Mouse (Mus musculus) ES-CJ7 (cell line): ENCODE measurements around the gene Ubxn1.
A peak's percentile ranks its signal among the peaks of the same experiment; 100 is the strongest.
"Not testable (repeated sequence)": the region's sequence is repeated elsewhere in the genome, so short reads cannot be mapped to it uniquely, and the experiment has no call there.

Experiments used
- DNase-seq: peaks from one replicate; pipeline ENCODE4 v3.0.0; 2011; ENCODE audit warnings: low read depth, low spot score

The Ubxn1 gene

DNA sequence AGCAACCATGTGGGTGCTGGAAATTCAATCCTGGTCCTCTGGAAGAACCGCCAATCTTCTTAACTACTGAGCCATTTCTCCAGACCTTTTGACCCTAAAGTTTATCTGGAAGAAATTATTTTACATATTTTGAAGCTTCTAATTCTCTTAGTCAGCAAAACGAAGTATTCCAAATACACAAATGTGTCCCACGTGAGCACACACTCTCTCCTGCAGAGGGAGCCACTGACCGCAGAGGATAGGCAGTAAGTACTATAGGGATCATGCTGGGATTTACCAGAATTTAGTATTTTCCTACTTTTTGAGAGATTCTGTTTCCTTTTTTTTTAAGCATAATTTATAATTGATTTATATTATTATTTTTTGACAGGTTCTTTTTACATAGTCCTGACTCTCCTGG is 13.6 kb upstream of the Ubxn1 start:
- peak; percentile 75 for DNase-seq

DNA sequence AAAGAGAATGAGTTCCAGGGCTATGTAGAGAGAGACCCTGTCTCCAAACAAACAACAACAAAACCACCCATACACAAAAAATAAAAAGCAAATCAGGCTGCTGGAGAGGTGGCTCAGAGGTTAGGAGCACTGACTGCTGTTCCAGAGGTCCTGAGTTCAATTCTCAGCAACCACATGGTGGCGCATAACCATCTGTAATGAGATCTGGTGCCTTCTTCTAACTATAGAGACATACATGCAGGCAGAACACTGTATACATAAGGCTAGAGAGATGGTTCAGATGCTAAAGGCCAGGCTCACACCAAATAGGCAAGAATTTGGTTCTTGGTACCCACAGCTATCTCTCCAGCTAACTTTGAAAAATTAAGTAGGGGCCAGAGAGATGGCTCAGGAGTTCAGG is 12.3 kb upstream of the Ubxn1 start:
- DNase-seq: peak; percentile 48

DNA sequence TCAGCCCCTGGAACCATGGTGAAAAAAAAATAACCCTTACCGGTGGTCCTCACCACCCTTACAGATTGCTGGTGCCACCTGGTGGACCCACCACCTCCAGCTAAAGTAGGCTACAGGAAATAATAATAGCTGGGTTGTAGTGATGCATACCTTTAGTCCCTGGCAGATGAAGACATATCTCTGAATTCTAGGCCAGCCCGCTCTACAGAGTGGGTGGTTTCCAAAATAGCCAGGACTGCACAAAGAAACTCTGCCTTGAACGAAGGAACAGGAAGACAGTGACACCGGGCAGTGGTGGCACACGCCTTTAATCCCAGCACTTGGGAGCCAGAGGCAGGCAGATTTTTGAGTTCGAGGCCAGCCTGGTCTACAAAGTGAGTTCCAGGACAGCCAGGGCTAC is 7.0 kb upstream of the Ubxn1 start:
- DNase-seq: no peak

DNA sequence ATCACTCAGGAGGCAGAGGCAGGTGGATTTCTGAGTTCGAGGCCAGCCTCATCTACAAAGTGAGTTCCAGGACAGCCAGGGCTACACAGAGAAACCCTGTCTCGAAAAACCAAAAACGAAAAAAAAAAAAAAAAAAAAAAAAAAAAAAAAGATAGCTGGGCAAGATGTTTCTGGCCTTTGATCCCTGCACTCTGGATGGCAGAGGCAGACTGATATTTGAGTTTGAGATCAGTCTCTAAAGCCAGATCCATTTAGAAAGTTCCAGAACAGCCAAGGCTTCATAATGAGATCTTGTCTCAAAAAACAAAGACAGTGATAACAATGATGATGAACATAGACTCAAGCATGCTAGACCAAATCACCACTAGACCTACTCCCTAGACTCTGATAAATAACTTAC is 915 bp upstream of the Ubxn1 start:
- not testable (repeated sequence) for DNase-seq

DNA sequence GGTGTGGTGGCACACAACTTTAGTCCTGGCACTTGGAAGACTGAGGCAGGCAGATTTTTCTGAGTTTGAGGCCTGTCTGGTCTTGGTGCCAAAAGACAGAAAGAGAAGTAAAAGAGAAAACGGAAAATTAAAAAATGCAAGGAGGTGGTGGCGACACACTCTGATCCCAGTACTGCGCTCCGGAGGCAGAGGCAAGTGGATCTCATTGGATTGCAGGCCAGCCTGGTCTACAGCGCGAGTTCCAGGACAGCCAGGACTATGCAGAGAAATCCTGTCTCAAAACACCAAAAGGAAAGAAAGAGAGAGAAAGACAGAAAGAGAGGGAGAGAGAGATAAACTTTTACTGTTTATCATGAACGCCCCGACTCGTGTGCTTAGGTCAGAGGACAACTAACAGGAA is 458 bp upstream of the Ubxn1 start:
- no peak for DNase-seq

DNA sequence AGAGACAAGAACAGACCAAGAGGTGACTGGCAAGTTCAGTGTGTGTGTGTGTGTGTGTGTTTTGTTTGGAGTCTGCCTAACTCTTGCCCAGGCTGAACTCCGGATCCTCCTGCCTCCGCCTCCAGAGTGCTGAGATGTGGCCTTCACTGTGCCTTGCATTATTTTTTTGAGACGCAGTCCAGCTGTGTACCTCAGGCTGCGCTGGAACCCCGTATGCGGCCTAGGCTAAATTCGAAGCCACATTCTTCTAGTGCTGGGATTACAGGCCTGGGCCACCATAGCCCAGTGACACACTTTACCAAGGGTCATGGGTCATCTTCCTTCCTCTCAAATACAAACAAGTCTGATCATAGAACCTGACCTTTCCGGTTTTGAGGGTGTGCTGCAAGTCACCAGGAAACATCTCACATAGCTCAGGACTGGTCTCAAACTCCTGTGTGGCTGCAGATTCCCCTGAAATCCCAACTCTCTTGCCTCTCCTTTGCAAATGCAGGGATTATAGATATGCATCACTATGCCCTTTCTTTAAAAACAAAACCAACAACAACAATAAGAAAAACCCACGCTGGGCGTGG is 1.1 kb downstream of the Ubxn1 start:
- DNase-seq: peak; percentile 54

DNA sequence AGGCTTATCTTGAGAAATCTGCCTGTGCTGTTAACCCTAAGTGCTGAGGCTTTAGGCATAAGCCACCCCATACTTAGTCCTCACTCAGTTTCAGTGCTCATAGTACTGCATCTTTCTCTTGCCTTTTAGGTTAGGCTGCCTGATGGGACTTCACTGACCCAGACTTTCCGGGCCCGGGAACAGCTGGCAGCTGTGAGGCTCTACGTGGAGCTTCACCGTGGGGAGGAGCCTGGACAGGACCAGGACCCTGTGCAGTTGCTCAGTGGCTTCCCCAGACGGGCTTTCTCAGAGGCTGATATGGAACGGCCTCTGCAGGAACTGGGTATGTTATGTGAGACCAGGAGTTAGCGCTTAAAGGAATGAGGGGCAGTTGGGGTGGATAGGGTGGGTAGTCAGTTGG is 3.7 kb downstream of the Ubxn1 start:
- no peak for DNase-seq

DNA sequence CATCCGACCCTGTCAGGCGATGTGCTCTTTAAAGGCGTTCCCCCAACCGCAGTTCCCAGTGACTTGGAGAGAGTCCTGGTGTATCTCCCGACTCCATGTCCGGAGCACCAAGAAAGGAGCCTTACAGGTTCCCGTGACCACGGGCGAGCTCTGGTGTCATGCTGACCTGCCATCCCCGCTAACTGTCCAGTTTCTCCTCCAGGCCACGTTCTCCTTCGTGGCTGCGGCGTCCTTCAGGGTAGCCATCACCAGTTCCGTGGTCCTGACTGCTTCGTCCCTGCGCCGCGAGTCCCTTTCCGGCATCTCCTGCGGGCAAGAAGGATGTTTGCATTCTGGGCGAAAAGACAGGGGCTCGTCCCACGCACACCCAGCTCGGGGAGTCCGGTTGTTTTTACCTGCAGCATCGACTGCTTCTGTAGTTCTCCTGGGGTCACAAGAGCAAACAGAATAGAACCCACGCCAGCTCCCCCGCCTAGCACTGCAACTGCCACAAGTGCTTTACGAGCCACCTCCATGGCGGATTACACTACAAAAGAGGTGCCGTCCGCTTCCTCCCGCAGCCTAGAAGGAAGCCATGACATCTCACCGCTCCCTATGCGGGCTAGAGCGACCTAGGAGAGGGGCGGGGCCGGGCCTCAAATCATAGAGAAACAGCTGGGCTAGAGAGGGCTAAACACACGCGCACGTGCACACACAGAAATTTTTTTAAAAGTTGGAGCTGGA is 9.2 kb downstream of the Ubxn1 start, which contains the start of gene Uqcc3:
Uqcc3 (minus strand) TSS at position 613 of the 723 bp plus-strand sequence.
- peak; percentile 88 for DNase-seq

DNA sequence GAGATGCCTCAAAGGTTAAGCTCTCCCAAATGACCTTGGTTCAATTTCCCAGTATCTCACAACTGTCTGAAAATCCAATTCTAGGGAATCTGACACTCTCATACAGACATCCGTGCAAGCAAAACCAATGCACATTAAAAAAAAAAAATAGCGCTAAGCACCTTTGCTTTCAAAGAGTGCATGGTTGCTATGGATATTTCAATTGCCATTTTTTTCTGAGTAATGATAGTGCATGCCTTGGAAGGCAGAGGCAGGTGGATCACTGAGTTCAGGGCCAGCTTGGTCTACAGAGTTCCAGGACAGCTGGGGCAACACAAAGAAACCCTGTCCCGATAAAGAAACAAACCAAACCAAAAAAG is 9.7 kb downstream of the Ubxn1 start:
- no peak for DNase-seq

DNA sequence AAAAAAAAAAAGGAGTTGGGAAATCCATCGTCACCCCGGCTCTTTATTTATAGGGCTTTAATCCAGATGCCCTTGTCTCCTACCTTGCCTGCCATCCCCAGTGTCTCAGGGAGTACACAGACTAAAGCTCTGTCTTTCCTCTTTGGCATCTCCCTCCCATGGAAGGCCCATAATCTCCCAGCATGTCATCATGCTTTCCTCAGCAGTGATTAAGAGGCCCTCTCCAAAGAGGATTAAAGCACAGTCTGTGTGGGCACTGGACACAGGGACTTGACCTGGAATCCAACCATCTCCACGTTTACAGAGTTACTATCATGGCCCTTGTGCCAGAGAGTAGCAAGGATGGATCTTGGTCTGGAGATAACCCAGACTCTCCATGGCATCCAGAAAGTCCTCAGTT is 12.3 kb downstream of the Ubxn1 start, which contains the start of the genes Lbhd1 and Gm49403:
Lbhd1 (plus strand) TSS at position 117 of the 400 bp plus-strand sequence.
Gm49403 (plus strand) TSS at position 315 of the 400 bp plus-strand sequence.
- no peak for DNase-seq

DNA sequence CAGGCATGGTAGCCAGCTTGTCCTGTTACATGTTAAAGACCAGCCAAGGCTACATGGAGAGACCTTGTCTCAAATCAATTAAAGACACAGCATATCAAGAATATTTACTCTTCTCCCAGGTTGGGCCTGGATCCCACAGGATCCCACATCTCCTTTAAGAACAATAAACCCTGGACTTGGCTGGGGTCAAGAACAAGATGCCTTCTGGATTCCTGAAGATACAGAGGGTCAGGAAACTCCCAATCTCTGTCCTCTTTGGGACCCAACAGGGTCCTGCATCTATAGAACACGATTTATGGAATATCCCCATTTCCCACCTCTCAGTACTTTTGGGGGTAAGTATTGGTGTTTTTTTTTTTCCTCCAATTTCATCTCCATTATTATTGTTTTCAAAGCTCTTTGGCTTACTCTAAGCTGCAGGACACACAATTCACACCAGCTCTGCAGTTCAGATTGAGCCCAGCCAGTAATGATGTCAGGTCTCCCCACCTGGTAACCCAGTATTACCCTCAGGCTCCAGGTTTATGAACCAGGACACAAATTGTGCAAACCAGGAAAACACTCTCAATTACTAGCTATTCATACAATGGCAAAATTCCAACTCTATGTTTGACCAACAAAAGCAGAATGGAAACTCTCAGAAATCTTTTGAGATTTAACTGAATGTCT is 15.8 kb downstream of the Ubxn1 start:
- DNase-seq: no peak

DNA sequence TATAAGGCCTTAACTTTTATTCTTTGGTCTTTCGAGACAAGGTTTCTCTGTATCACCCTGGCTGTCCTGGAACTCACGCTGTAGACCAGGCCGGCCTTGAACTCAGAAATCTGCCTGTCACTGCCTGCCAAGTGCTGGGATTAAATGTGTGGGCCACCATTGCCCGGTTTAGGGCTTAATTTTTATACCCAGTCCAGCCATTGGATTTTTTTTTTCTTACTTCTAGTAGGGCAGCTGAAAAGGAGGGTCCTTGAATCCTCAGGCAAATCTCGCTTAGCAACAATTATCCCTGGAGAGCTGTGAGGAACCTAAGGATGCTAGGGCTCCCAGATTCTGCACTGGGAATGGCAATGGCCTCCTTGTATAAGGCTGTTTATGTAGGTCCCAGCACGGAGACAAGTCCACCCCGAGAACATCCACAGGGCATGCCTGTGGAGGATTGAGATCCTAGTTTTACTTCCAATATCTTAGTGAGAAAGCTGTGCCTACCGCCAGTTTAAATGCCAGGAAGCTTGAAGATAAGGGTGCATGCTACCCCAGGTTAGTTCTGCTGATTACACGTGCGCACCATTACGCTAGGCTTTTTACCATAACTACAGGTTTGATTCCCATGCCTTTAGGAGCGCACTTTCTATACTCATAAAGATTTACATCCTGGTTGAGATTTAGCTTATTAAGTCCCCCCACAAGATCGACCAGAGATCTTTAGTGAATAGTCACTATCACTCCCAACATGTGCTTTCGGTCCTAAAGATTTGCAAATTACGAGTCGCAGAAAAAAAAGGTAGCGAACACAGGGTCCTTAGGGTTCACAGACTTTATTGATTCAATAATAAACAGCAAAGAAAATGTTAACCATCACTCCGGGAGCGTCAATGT is 16.5 kb downstream of the Ubxn1 start:
- no peak for DNase-seq

DNA sequence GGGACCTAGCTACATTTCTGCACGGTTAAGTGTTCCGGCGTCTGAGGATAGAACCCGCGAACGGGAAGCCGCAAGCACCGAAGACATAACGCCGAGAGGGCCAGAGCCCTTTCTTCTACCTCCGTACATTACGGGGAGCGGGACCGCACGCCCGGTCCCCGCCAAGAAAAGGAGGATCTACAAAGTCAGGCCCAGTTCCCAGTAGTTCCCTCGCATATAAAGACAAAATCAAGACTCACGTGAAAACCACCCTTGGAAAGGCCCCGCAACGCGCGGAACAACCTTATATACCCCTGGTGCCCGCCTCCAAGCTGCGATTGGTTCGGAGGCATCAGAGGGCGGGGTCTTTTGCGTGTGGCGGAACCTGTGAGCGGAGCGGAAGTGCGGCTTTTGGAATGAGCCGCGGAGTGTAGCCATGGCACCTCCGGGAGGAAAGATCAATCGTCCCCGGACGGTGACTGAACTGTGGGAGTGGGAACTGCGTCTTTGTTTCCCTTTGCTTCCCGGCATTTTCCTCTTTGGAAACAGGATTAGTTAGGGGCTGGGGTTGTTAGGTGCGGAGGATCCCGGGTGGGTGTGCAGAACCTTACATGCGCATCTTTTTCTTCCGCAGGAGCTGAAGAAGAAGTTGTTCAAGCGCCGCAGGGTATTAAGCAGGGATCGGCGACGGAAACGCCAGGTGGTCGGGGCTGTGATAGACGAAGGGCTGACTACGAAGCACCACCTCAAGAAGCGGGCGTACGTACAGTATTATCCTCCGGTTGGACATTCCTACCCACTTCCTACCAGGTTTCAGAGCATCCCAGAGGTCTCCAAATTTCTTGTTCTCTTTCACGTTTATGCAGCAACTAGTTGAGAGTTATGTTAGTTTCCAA is 17.5 kb downstream of the Ubxn1 start, which contains the start of the genes 1810009A15Rik and Gm49416:
1810009A15Rik (plus strand) TSS at position 343 of the 875 bp plus-strand sequence.
Gm49416 (plus strand) TSS at position 416 of the 875 bp plus-strand sequence.
- DNase-seq: peak; percentile 98

DNA sequence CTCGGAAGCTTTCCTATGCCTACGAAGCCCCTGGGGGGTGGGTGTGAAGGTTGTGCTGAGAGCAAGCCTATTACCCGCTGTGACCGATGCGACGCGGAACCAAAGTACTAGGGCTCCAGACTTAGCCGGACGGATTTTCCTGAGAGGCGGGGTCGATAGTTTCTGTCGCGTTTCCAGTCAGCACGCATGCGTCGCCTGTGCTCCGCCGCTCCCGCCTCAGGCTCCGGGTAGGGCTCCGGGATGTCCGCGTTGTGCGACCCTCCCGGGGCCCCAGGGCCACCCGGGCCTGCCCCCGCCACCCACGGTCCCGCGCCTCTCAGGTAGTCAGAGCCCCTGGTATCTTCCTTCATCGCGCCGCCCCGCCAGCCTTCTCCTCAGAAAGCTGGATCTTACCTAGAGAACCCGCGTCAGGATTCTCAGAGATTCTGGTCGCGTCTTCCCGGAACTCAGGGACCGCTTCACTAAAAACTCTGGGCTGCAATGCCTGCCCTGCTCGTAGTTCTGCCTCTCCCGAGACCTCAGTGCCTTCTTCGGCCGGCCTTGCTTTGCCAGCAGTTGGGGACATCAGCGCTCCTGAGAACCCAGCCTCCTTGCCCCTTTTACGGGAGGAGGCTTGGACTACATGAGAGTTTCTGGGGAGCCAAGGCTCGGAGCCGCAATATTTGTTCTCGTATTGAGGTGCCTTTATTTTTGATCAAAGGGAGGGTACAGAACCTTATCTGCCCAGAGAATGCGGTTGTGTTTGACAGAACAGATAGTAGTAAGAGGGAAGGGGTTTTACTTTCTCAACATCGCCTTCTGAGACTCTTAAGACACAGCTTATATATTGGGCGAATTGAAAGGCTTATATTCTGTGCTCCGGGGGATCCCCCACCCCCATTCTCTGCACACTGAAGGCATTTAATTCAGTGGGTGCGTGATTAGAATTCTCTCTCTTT is 21.8 kb downstream of the Ubxn1 start, which contains the start of gene Ints5:
Ints5 (plus strand) TSS at position 177 of the 938 bp plus-strand sequence.
- DNase-seq: peak; percentile 94

DNA sequence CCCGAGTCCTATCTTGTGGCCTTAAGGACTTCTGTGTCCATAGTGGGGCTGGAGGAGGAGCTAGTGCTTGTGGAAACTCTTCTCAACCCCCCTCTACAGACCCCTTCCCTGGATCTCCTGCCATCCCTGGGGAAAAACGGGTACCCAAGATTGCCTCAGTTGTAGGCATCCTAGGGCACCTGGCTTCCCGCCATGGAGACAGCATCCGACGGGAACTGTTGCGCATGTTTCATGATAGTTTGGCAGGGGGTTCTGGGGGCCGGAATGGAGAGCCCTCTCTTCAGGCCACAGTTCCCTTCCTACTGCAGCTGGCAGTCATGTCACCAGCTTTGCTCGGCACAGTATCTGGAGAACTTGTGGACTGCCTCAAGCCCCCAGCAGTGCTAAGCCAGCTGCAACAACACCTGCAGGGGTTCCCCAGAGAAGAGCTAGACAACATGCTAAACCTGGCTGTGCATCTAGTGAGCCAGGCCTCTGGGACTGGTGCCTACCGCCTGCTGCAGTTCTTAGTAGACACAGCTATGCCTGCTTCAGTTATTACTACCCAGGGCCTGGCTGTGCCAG is 24.2 kb downstream of the Ubxn1 start:
- no peak for DNase-seq

DNA sequence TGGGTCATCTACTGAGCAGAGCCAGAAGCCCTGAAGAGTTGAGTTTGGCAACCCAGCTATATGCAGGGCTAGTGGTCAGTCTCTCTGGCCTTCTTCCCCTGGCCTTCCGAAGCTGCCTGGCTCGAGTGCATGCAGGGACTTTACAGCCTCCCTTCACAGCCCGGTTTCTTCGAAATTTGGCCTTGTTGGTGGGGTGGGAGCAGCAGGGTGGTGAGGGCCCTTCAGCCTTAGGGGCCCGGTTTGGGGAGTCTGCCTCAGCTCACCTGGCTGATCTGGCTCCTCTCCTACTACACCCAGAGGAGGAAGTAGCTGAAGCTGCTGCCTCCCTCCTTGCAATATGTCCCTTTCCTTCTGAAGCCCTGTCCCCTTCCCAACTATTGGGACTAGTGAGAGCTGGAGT is 24.9 kb downstream of the Ubxn1 start:
- DNase-seq: not testable (repeated sequence)

DNA sequence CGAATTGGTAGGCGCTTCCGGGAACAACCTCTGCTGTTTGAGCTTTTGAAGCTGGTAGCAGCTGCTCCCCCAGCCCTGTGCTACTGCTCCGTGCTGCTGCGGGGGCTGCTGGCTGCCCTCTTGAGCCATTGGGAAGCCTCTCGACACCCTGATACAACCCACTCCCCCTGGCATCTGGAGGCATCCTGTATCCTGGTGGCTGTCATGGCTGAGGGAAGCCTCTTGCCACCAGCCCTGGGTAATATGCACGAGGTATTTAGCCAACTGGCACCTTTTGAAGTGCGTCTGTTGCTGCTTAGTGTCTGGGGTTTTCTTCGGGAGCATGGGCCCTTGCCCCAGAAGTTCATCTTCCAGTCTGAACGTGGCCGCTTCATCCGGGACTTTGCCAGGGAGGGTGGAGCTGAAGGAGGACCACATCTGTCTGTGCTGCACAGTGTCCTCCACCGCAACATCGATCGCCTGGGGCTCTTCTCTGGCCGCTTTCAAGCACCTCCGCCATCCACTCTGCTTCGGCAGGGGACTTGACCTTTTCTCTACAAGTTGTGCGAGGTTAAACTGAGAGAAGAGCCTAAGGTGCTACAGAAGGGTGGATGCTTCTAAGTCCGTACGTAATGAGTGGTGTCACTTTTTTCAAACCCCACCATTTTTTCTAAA is 26.0 kb downstream of the Ubxn1 start:
- DNase-seq: peak; percentile 54

DNA sequence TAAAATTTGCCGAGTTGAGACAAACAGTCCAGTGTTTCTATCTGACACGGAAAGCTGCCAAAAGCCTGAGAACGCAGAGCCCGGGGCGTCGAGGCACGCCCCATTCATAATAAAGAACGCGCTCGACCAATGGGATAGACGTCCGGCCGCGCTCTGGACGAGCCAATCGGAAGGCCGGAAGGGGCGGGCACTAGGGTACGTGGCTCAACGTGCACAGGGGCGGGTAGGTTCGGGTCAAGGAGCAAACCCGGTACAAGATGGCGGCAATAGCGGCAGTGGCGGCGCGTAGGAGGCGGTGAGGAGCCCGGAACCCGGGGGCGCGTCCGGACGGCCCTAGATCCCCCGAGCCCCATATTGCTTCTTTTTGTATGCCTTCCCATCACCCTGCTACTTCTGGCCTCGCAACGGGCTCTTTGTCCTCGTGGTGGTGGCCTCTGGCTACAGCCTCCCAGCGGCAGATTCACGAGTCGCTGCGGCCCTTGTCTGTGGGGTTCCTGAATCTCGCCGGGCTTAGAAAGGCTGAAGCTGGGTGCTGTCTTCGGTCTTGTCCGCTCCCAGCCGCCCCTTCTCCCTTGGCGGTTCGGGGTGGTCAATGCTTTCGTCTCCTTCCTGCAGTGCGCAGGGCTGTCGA is 26.7 kb downstream of the Ubxn1 start, which contains the start of gene Ganab:
Ganab (plus strand) TSS at position 207 of the 631 bp plus-strand sequence.
- peak; percentile 95 for DNase-seq
